Mouse (Mus musculus) hindbrain, postnatal 0 days (tissue): ENCODE results near the gene Ctcf. TPM values are rescaled to one million over a fixed set of nuclear protein-coding genes. Genes with fewer than 3 reads are reported as not detected.
A peak's percentile ranks its signal among the peaks of the same experiment; 100 is the strongest.

Experiments
- ATAC-seq: fragments of 200-750 bp; cut with Nextera tagmentation; 2 replicates; pipeline ENCODE4 v1.8.0; 2017; ENCODE audit warnings: mild to moderate bottlenecking, moderate TSS enrichment, moderate library complexity
- DNase-seq: peaks from one replicate; pipeline ENCODE4 v3.0.0-alpha.2; 2015; ENCODE audit warnings: low spot score
- H3K27ac ChIP-seq: fragments of 300-500 bp; sonication (generic); 2 replicates; pipeline ENCODE4 v1.5.1; 2014; ENCODE audit warnings: mild to moderate bottlenecking
- H3K27me3 ChIP-seq: fragments of 300-500 bp; sonication (generic); 2 replicates; pipeline ENCODE4 v1.6.1; 2014; ENCODE audit warnings: low read length, mixed read lengths; ENCODE audit not compliant: insufficient read depth
- H3K36me3 ChIP-seq: fragments of 300-500 bp; sonication (generic); 2 replicates; pipeline ENCODE4 v1.6.1; 2014; ENCODE audit warnings: low read length, mixed read lengths; ENCODE audit not compliant: insufficient read depth
- H3K4me1 ChIP-seq: fragments of 300-500 bp; sonication (generic); 2 replicates; pipeline ENCODE4 v1.6.1; 2014; ENCODE audit warnings: antibody characterized with exemption, low read length, mixed read lengths; ENCODE audit not compliant: insufficient read depth
- H3K4me2 ChIP-seq: fragments of 300-500 bp; sonication (generic); 2 replicates; pipeline ENCODE4 v1.6.1; 2014; ENCODE audit warnings: low read depth, mild to moderate bottlenecking, low read length, moderate library complexity, mixed read lengths
- H3K4me3 ChIP-seq: fragments of 300-500 bp; sonication (generic); 2 replicates; pipeline ENCODE4 v1.5.1; 2014; ENCODE audit warnings: low read length
- H3K9ac ChIP-seq: fragments of 300-500 bp; sonication (generic); replicated peaks from 2 replicates; pipeline ENCODE4 v1.6.1; 2014; ENCODE audit warnings: mild to moderate bottlenecking, low read length, moderate library complexity, mixed read lengths
- H3K9me3 ChIP-seq: fragments of 300-500 bp; sonication (generic); 2 replicates; pipeline ENCODE4 v1.6.1; 2016; ENCODE audit warnings: low read length, mixed read lengths
- CTCF ChIP-seq: IDR thresholded peaks from 2 replicates; pipeline ENCODE4 v1.5.1; 2016; ENCODE audit warnings: antibody characterized with exemption, control low read depth, low read depth
- WGBS: fragments of 180-500 bp; shearing (Covaris S2); extraction: QIAGEN DNeasy Blood & Tissue Kit; methylation state at CpG from one replicate; pipeline ENCODE4 v1.1.7; 2014; 5-methylcytosine and 5-hydroxymethylcytosine counted together
- polyA plus RNA-seq: library from polyadenylated mRNA; unstranded; fragments of >200 nt; fragmentation: Nextera tagmentation; extraction: Ambion mirVana; gene quantifications from 2 replicates; pipeline ENCODE4 v1.2.1, GENCODE M21; 2015
- total RNA-seq: library from RNA; depleted of rRNA; stranded (reverse); fragments of >200 nt; gene quantifications from 2 replicates; pipeline ENCODE4 v1.2.3, GENCODE M21; 2014

Gene Ctcf
- total and polyA plus RNA-seq, 2 experiments from 2014 or later: 35.9 to 88.1 TPM

- Histone ChIP-seq H3K27me3 (no peaks in the 10 kb centered on the region), H3K9me3 (no peaks in the 10 kb centered on the region), H3K4me2 (no peak overlapping the region), H3K27ac (peak overlapping the region; percentile 65), H3K9ac (no peak overlapping the region; the same call in 1 of the 2 replicates), H3K4me3 (no peak overlapping the region), H3K4me1 (no peaks in the 10 kb centered on the region), H3K36me3 (peaks cover 46% of the 10 kb centered on the region)
- ATAC-seq (peak; percentile 92), DNase-seq (peak; percentile 96)
- 8% methylated on average over 8 of the region's 8 CpGs for WGBS
- peak; percentile 100 for TF ChIP-seq CTCF
Measured at GRCm38 (mm10) chr8:105622421-105622920, 13.9 kb upstream of the Ctcf start.

- ATAC-seq (no peak), DNase-seq (no peak)
- Histone ChIP-seq H3K36me3 (peaks cover 40% of the 10 kb centered on the region), H3K27me3 (no peaks in the 10 kb centered on the region), H3K4me2 (no peak overlapping the region), H3K4me3 (no peak overlapping the region), H3K9ac (no peak overlapping the region), H3K9me3 (no peaks in the 10 kb centered on the region), H3K4me1 (no peaks in the 10 kb centered on the region), H3K27ac (peak overlapping the region; percentile 65; the same call in 1 of the 2 replicates)
- no peak for TF ChIP-seq CTCF
- WGBS: 32% methylated on average over 5 of the region's 5 CpGs
Measured at GRCm38 (mm10) chr8:105623118-105623517, 13.2 kb upstream of the Ctcf start.

- no peak overlapping the region for H3K4me3 ChIP-seq
- TF ChIP-seq CTCF: no peak
- no peak overlapping the region for H3K4me2 ChIP-seq
- no peak for ATAC-seq
- H3K27ac ChIP-seq: no peak overlapping the region; the same call in 1 of the 2 replicates
- no peak for DNase-seq
- no peak overlapping the region for H3K9ac ChIP-seq
- no peaks in the 10 kb centered on the region for H3K9me3 ChIP-seq
- H3K36me3 ChIP-seq: peaks cover 34% of the 10 kb centered on the region
- no peaks in the 10 kb centered on the region for H3K27me3 ChIP-seq
- H3K4me1 ChIP-seq: no peaks in the 10 kb centered on the region
- 41% methylated on average over 7 of the region's 7 CpGs for WGBS
Measured at GRCm38 (mm10) chr8:105623679-105624245, 12.6 kb upstream of the Ctcf start.

- WGBS: 50% methylated on average over 3 of the region's 3 CpGs
- Histone ChIP-seq H3K4me3 (no peak overlapping the region), H3K4me2 (no peak overlapping the region), H3K9me3 (no peaks in the 10 kb centered on the region), H3K9ac (no peak overlapping the region), H3K4me1 (no peaks in the 10 kb centered on the region), H3K36me3 (peaks cover 28% of the 10 kb centered on the region), H3K27me3 (no peaks in the 10 kb centered on the region), H3K27ac (no peak overlapping the region)
- ATAC-seq (no peak), DNase-seq (no peak)
- no peak for TF ChIP-seq CTCF
Measured at GRCm38 (mm10) chr8:105624401-105624800, 12.0 kb upstream of the Ctcf start.

GRCm38 (mm10) chr8:105624831-105625230 is 11.5 kb upstream of the Ctcf start:
- no peaks in the 10 kb centered on the region for H3K27me3 ChIP-seq
- H3K4me2 ChIP-seq: no peak overlapping the region
- H3K36me3 ChIP-seq: peaks cover 24% of the 10 kb centered on the region
- no peak for TF ChIP-seq CTCF
- no peak for ATAC-seq
- H3K27ac ChIP-seq: no peak overlapping the region
- no peak overlapping the region for H3K9ac ChIP-seq
- H3K9me3 ChIP-seq: no peaks in the 10 kb centered on the region
- DNase-seq: no peak
- 86% methylated on average over 1 of the region's 1 CpGs for WGBS
- no peak overlapping the region for H3K4me3 ChIP-seq
- no peaks in the 10 kb centered on the region for H3K4me1 ChIP-seq

- Histone ChIP-seq H3K4me1 (no peaks in the 10 kb centered on the region), H3K9ac (no peak overlapping the region), H3K36me3 (peaks cover 12% of the 10 kb centered on the region), H3K9me3 (no peaks in the 10 kb centered on the region), H3K27me3 (no peaks in the 10 kb centered on the region), H3K4me3 (no peak overlapping the region), H3K27ac (no peak overlapping the region), H3K4me2 (no peak overlapping the region)
- TF ChIP-seq CTCF: no peak
- ATAC-seq (no peak), DNase-seq (no peak)
- 67% methylated on average over 1 of the region's 1 CpGs for WGBS
Measured at GRCm38 (mm10) chr8:105626086-105626485, 10.3 kb upstream of the Ctcf start.

GRCm38 (mm10) chr8:105629337-105629736 is 7.0 kb upstream of the Ctcf start:
- no peaks in the 10 kb centered on the region for H3K9me3 ChIP-seq
- no peak overlapping the region for H3K9ac ChIP-seq
- no peak for TF ChIP-seq CTCF
- no peaks in the 10 kb centered on the region for H3K36me3 ChIP-seq
- no peak overlapping the region for H3K4me3 ChIP-seq
- DNase-seq (no peak), ATAC-seq (no peak)
- WGBS: 92% methylated on average over 4 of the region's 4 CpGs
- no peaks in the 10 kb centered on the region for H3K27me3 ChIP-seq
- H3K4me2 ChIP-seq: no peak overlapping the region
- H3K4me1 ChIP-seq: no peaks in the 10 kb centered on the region
- no peak overlapping the region for H3K27ac ChIP-seq
